Mouse (Mus musculus): Measurements from ENCODE around the gene Vmn1r188. TPM values are rescaled to one million over a fixed set of nuclear protein-coding genes. Genes with fewer than 3 reads are reported as not detected.
A peak's percentile ranks its signal among the peaks of the same experiment; 100 is the strongest.
"Not testable (repeated sequence)": the region's sequence is repeated elsewhere in the genome, so short reads cannot be mapped to it uniquely, and the experiment has no call there.

The Vmn1r188 gene
- polyA plus RNA-seq, 1 experiment = not detected

- Histone ChIP-seq H3K4me3 (ENCODE audit: low read depth, low read length) (peak overlapping the region; percentile 54; the same call in 1 of the 2 replicates), H3K4me1 (ENCODE audit: control insufficient read depth, insufficient read depth, insufficient read length, low read length) (peaks cover 2% of the 10 kb centered on the region; the same call in 1 of the 2 replicates), H3K27me3 (ENCODE audit: control insufficient read depth, insufficient read depth, low read length) (no peaks in the 10 kb centered on the region), H3K36me3 (ENCODE audit: control insufficient read depth, insufficient read depth, low read length) (no peaks in the 10 kb centered on the region), H3K27ac (ENCODE audit: insufficient read depth, low read depth, low read length) (0 out of 2 replicates have a peak overlapping the region, but pooled peaks have one; percentile 30)
- WGBS = 11% methylated on average over 5 of the region's 5 CpGs
- TF ChIP-seq POLR2A (IDR thresholded peaks at IDR 0.05; ENCODE audit: low read depth, low read length) (no peak), CTCF (IDR thresholded peaks at IDR 0.05; ENCODE audit: extremely low read depth, insufficient read length, insufficient replicate concordance, low read depth, low read length) (no peak)
These were observed 32.7 kb upstream of the Vmn1r188 start for GRCm38 (mm10) chr13:22051523-22051859.

GRCm38 (mm10) chr13:22053754-22054153 is 30.5 kb upstream of the Vmn1r188 start:
- H3K27me3 ChIP-seq (ENCODE audit: control insufficient read depth, insufficient read depth, low read length) = no peaks in the 10 kb centered on the region
- 97% methylated on average over 1 of the region's 1 CpGs for WGBS
- H3K27ac ChIP-seq (ENCODE audit: insufficient read depth, low read depth, low read length) = no peak overlapping the region
- H3K4me1 ChIP-seq (ENCODE audit: control insufficient read depth, insufficient read depth, insufficient read length, low read length) = peaks cover 2% of the 10 kb centered on the region; the same call in 1 of the 2 replicates
- H3K36me3 ChIP-seq (ENCODE audit: control insufficient read depth, insufficient read depth, low read length) = no peaks in the 10 kb centered on the region
- no peak for TF ChIP-seq POLR2A (IDR thresholded peaks at IDR 0.05; ENCODE audit: low read depth, low read length)
- no peak for TF ChIP-seq CTCF (IDR thresholded peaks at IDR 0.05; ENCODE audit: extremely low read depth, insufficient read length, insufficient replicate concordance, low read depth, low read length)
- no peak overlapping the region for H3K4me3 ChIP-seq (ENCODE audit: low read depth, low read length)

GRCm38 (mm10) chr13:22061422-22061821 is 22.8 kb upstream of the Vmn1r188 start:
- Histone ChIP-seq H3K27me3 (ENCODE audit: control insufficient read depth, insufficient read depth, low read length) (no peaks in the 10 kb centered on the region), H3K27ac (ENCODE audit: insufficient read depth, low read depth, low read length) (no peak overlapping the region), H3K4me1 (ENCODE audit: control insufficient read depth, insufficient read depth, insufficient read length, low read length) (no peaks in the 10 kb centered on the region), H3K4me3 (ENCODE audit: low read depth, low read length) (no peak overlapping the region), H3K36me3 (ENCODE audit: control insufficient read depth, insufficient read depth, low read length) (no peaks in the 10 kb centered on the region)
- TF ChIP-seq POLR2A (IDR thresholded peaks at IDR 0.05; ENCODE audit: low read depth, low read length) = no peak
- TF ChIP-seq CTCF (IDR thresholded peaks at IDR 0.05; ENCODE audit: extremely low read depth, insufficient read length, insufficient replicate concordance, low read depth, low read length) = no peak
- WGBS = 70% methylated on average over 1 of the region's 1 CpGs

- H3K27me3 ChIP-seq (ENCODE audit: control insufficient read depth, insufficient read depth, low read length) = no peaks in the 10 kb centered on the region
- no peaks in the 10 kb centered on the region for H3K36me3 ChIP-seq (ENCODE audit: control insufficient read depth, insufficient read depth, low read length)
- no peak overlapping the region for H3K27ac ChIP-seq (ENCODE audit: insufficient read depth, low read depth, low read length)
- TF ChIP-seq CTCF (IDR thresholded peaks at IDR 0.05; ENCODE audit: extremely low read depth, insufficient read length, insufficient replicate concordance, low read depth, low read length) (no peak), POLR2A (IDR thresholded peaks at IDR 0.05; ENCODE audit: low read depth, low read length) (no peak)
- no peak overlapping the region for H3K4me3 ChIP-seq (ENCODE audit: low read depth, low read length)
- no peaks in the 10 kb centered on the region for H3K4me1 ChIP-seq (ENCODE audit: control insufficient read depth, insufficient read depth, insufficient read length, low read length)
- 20% methylated on average over 1 of the region's 1 CpGs for WGBS
These were observed 20.8 kb upstream of the Vmn1r188 start for GRCm38 (mm10) chr13:22063468-22063867.

- H3K27ac ChIP-seq (ENCODE audit: insufficient read depth, low read depth, low read length); H3K4me1 ChIP-seq (ENCODE audit: control insufficient read depth, insufficient read depth, insufficient read length, low read length); H3K4me3 ChIP-seq (ENCODE audit: low read depth, low read length); H3K27me3 ChIP-seq (ENCODE audit: control insufficient read depth, insufficient read depth, low read length); H3K36me3 ChIP-seq (ENCODE audit: control insufficient read depth, insufficient read depth, low read length): not testable (repeated sequence)
- WGBS = 81% methylated on average over 2 of the region's 2 CpGs
These were observed 21.5 kb downstream of the Vmn1r188 start, which contains the start of gene Vmn1r189 for GRCm38 (mm10) chr13:22105724-22106123. Gene Vmn1r189 (minus strand): TSS chr13:22105824.

- H3K27me3 ChIP-seq (ENCODE audit: control insufficient read depth, insufficient read depth, low read length); H3K4me1 ChIP-seq (ENCODE audit: control insufficient read depth, insufficient read depth, insufficient read length, low read length); H3K4me3 ChIP-seq (ENCODE audit: low read depth, low read length); H3K27ac ChIP-seq (ENCODE audit: insufficient read depth, low read depth, low read length); H3K36me3 ChIP-seq (ENCODE audit: control insufficient read depth, insufficient read depth, low read length): not testable (repeated sequence)
- WGBS = 29% methylated on average over 5 of the region's 5 CpGs
These were observed 52.5 kb downstream of the Vmn1r188 start for GRCm38 (mm10) chr13:22136495-22137293.

Other genes starting within 250 kb of the Vmn1r188 start
- gene Zfp184, start 139.3 kb upstream of the Vmn1r188 start, polyA plus RNA-seq (2012; rRNA removed) = 0.13 and 0.23 TPM in 2 replicates
- not detected in 2 replicates for gene Pom121l2, start 103.2 kb upstream of the Vmn1r188 start, polyA plus RNA-seq (2012; rRNA removed)
- gene Prss16, start 74.7 kb upstream of the Vmn1r188 start, polyA plus RNA-seq (2012; rRNA removed) = 1.2 and 2.0 TPM in 2 replicates
- 106 and 238 TPM in 2 replicates for gene Hist1h2ah, start 48.9 kb upstream of the Vmn1r188 start, polyA plus RNA-seq (2012; rRNA removed)
- 34.9 and 41.4 TPM in 2 replicates for gene Hist1h2bk, start 48.6 kb upstream of the Vmn1r188 start, polyA plus RNA-seq (2012; rRNA removed)
- 6.3 and 10.1 TPM in 2 replicates for gene Hist1h4i, start 43.1 kb upstream of the Vmn1r188 start, polyA plus RNA-seq (2012; rRNA removed)
- 22.6 and 24.8 TPM in 2 replicates for gene Hist1h2ag, start 41.5 kb upstream of the Vmn1r188 start, polyA plus RNA-seq (2012; rRNA removed)
- gene Hist1h2bj, start 41.2 kb upstream of the Vmn1r188 start, polyA plus RNA-seq (2012; rRNA removed) = 16.9 and 21.2 TPM in 2 replicates
- gene Vmn1r189, start 21.4 kb downstream of the Vmn1r188 start, polyA plus RNA-seq (2012; rRNA removed) = not detected in 2 replicates
- not detected in 2 replicates for gene Vmn1r191, start 99.5 kb downstream of the Vmn1r188 start, polyA plus RNA-seq (2012; rRNA removed)
- not detected in 2 replicates for gene Vmn1r192, start 106.7 kb downstream of the Vmn1r188 start, polyA plus RNA-seq (2012; rRNA removed)
- not detected in 2 replicates for gene Vmn1r193, start 138.7 kb downstream of the Vmn1r188 start, polyA plus RNA-seq (2012; rRNA removed)
- not detected in 2 replicates for gene Vmn1r194, start 159.8 kb downstream of the Vmn1r188 start, polyA plus RNA-seq (2012; rRNA removed)
- gene Vmn1r195, start 186.1 kb downstream of the Vmn1r188 start, polyA plus RNA-seq (2012; rRNA removed) = not detected in 2 replicates
- gene Vmn1r196, start 205.5 kb downstream of the Vmn1r188 start, polyA plus RNA-seq (2012; rRNA removed) = not detected in 2 replicates
- not detected in 2 replicates for gene Vmn1r197, start 240.1 kb downstream of the Vmn1r188 start, polyA plus RNA-seq (2012; rRNA removed)